Mouse (Mus musculus) urinary bladder, postnatal 4 days (tissue): ENCODE results near the gene Zfp787.
"Not testable (repeated sequence)": the region's sequence is repeated elsewhere in the genome, so short reads cannot be mapped to it uniquely, and the experiment has no call there.

Experiments
- DNase-seq, 2 experiments: peaks; one replicate each; pipeline ENCODE4 v3.0.0; 2021 to 2022; ENCODE audit warnings: low spot score in 2 of 2

Gene Zfp787

GRCm38 (mm10) chr7:6121128-6121527 is 34.7 kb downstream of the Zfp787 start:
- DNase-seq = not testable (repeated sequence)

GRCm38 (mm10) chr7:6120104-6120503 is 35.7 kb downstream of the Zfp787 start:
- not testable (repeated sequence) for DNase-seq

GRCm38 (mm10) chr7:6119501-6119900 is 36.3 kb downstream of the Zfp787 start:
- no peak for DNase-seq
